Mouse (Mus musculus) CH12.LX (cell line): Measurements from ENCODE around the gene Pcca. TPM values are rescaled to one million over a fixed set of nuclear protein-coding genes. Genes with fewer than 3 reads are reported as not detected.

Experiments used
- DNase-seq: peaks from one replicate; pipeline ENCODE4 v3.0.0-alpha.2; 2013; ENCODE audit errors: extremely low read depth
- H3K27ac ChIP-seq: 2 replicates; pipeline ENCODE4 v1.5.1; 2012; ENCODE audit warnings: low read depth, mild to moderate bottlenecking, control low read depth, moderate library complexity; ENCODE audit not compliant: insufficient read depth
- H3K27me3 ChIP-seq: replicated peaks from 2 replicates; pipeline ENCODE3; 2012; ENCODE audit warnings: inconsistent platforms
- H3K36me3 ChIP-seq, 2 experiments: replicated peaks in 1 of 2; 2 replicates each; pipeline versions ENCODE3 to v1.6.1; 2012; ENCODE audit warnings: inconsistent platforms in 1 of 2, low read length in 1 of 2, mild to moderate bottlenecking in 1 of 2, mixed read lengths in 1 of 2, moderate library complexity in 1 of 2; ENCODE audit not compliant: control insufficient read depth in 1 of 2, insufficient read depth in 1 of 2
- H3K4me1 ChIP-seq, 2 experiments: 2 replicates each; pipeline ENCODE4 v1.6.1; 2012; ENCODE audit warnings: inconsistent platforms in 1 of 2, moderate library complexity in 1 of 2; ENCODE audit not compliant: insufficient read depth in 2 of 2, control insufficient read depth in 1 of 2
- H3K4me2 ChIP-seq: 2 replicates; pipeline ENCODE4 v1.6.1; 2012; ENCODE audit warnings: low read depth, mild to moderate bottlenecking, control low read depth; ENCODE audit not compliant: poor library complexity, insufficient read depth, severe bottlenecking
- H3K4me3 ChIP-seq, 3 experiments: fragments of 150-350 bp in 1 of 3; sonication (generic) in 1 of 3; replicated peaks in 1 of 3; 2 replicates each; pipeline versions ENCODE3 to v1.5.1; 2011 to 2012; ENCODE audit warnings: low read depth in 2 of 3, low read length in 2 of 3, mild to moderate bottlenecking in 2 of 3, moderate library complexity in 2 of 3, control low read depth in 1 of 3, improper control_type of control experiment in 1 of 3, inconsistent platforms in 1 of 3, mixed read lengths in 1 of 3; ENCODE audit not compliant: poor library complexity in 1 of 3
- H3K79me2 ChIP-seq: replicated peaks from 2 replicates; pipeline ENCODE4 v1.6.1; 2012; ENCODE audit warnings: mild to moderate bottlenecking, moderate library complexity; ENCODE audit not compliant: control insufficient read depth, poor library complexity, insufficient read depth, severe bottlenecking; ENCODE audit errors: extremely low read depth
- H3K9ac ChIP-seq: 2 replicates; pipeline ENCODE4 v1.6.1; 2012; ENCODE audit warnings: low read depth, mild to moderate bottlenecking, control low read depth, moderate library complexity; ENCODE audit not compliant: insufficient read depth
- H3K9me3 ChIP-seq: replicated peaks from 2 replicates; pipeline ENCODE3; 2012; ENCODE audit warnings: low read length, inconsistent platforms, mixed read lengths
- CTCF ChIP-seq, 2 experiments: IDR thresholded peaks in 1 of 2; conservative IDR thresholded peaks in 1 of 2; 2 replicates each; pipeline ENCODE4 v1.5.1; 2011 to 2012; ENCODE audit warnings: low read depth in 2 of 2, low read length in 2 of 2, improper control_type of control experiment in 1 of 2, inconsistent platforms in 1 of 2, mild to moderate bottlenecking in 1 of 2, moderate library complexity in 1 of 2
- E2F4 ChIP-seq: IDR thresholded peaks from 2 replicates; pipeline ENCODE4 v1.6.1; 2011; ENCODE audit warnings: low read depth, low read length, improper control_type of control experiment; ENCODE audit not compliant: insufficient replicate concordance
- GABPA ChIP-seq: IDR thresholded peaks from 2 replicates; pipeline ENCODE4 v1.6.1; 2012; ENCODE audit warnings: low read depth, low read length, improper control_type of control experiment, inconsistent platforms; ENCODE audit not compliant: insufficient replicate concordance
- HCFC1 ChIP-seq: IDR thresholded peaks from 2 replicates; pipeline ENCODE4 v1.6.1; 2012; ENCODE audit warnings: low read depth, mild to moderate bottlenecking, inconsistent platforms, low read length, improper control_type of control experiment
- JUN ChIP-seq: IDR thresholded peaks from 2 replicates; pipeline ENCODE4 v1.6.1; 2011; ENCODE audit warnings: low read depth, mild to moderate bottlenecking, low read length, improper control_type of control experiment, moderate library complexity; ENCODE audit not compliant: insufficient read depth
- MAX ChIP-seq: IDR thresholded peaks from 2 replicates; pipeline ENCODE4 v1.6.1; 2011; ENCODE audit warnings: low read length, improper control_type of control experiment
- NRF1 ChIP-seq: IDR thresholded peaks from 2 replicates; pipeline ENCODE4 v1.6.1; 2014; ENCODE audit warnings: low read depth, mild to moderate bottlenecking, inconsistent platforms, low read length, improper control_type of control experiment, moderate library complexity
- PAX5 ChIP-seq: IDR thresholded peaks from 2 replicates; pipeline ENCODE4 v1.6.1; 2012; ENCODE audit warnings: low read length, inconsistent platforms, mixed read lengths
- RAD21 ChIP-seq: IDR thresholded peaks from 2 replicates; pipeline ENCODE4 v1.6.1; 2011; ENCODE audit warnings: low read depth, mild to moderate bottlenecking, low read length, improper control_type of control experiment, moderate library complexity
- RCOR1 ChIP-seq: conservative IDR thresholded peaks from 2 replicates; pipeline ENCODE4 v1.6.1; 2012; ENCODE audit warnings: low read depth, mild to moderate bottlenecking, inconsistent platforms, low read length, improper control_type of control experiment
- SIN3A ChIP-seq: IDR thresholded peaks from 2 replicates; pipeline ENCODE4 v1.6.1; 2012; ENCODE audit warnings: low read length, improper control_type of control experiment, inconsistent platforms
- SMC3 ChIP-seq: IDR thresholded peaks from 2 replicates; pipeline ENCODE4 v1.6.1; 2011; ENCODE audit warnings: low read depth, low read length, improper control_type of control experiment
- TBP ChIP-seq: conservative IDR thresholded peaks from 2 replicates; pipeline ENCODE4 v1.6.1; 2011; ENCODE audit warnings: low read depth, low read length, improper control_type of control experiment
- USF2 ChIP-seq: conservative IDR thresholded peaks from 2 replicates; pipeline ENCODE4 v1.6.1; 2011; ENCODE audit warnings: low read depth, low read length, improper control_type of control experiment
- ZC3H11A ChIP-seq: IDR thresholded peaks from 2 replicates; pipeline ENCODE4 v1.6.1; 2012; ENCODE audit warnings: low read depth, mild to moderate bottlenecking, inconsistent platforms, low read length, improper control_type of control experiment
- ZNF384 ChIP-seq: IDR thresholded peaks from 2 replicates; pipeline ENCODE4 v1.6.1; 2012; ENCODE audit warnings: low read depth, low read length, improper control_type of control experiment, inconsistent platforms
- dilution Hi-C: fragments of 300-500 bp; cut with MboI; formaldehyde crosslinking; loops from 2 replicates; pipeline ENCODE4 v1.14.3; 2020; ENCODE audit warnings: low sequenced_read_pairs; ENCODE audit not compliant: extremely low pct_unique_long_range_greater_than_20kb, extremely low pct_ligation_motif_present
- in situ Hi-C: fragments of 300-500 bp; cut with MboI; formaldehyde crosslinking; loops from 3 replicates; pipeline ENCODE4 v1.14.3; 2019; ENCODE audit warnings: low sequenced_read_pairs, low pct_ligation_motif_present, low pct_unique_long_range_greater_than_20kb, mixed read lengths
- polyA plus RNA-seq: library from polyadenylated mRNA; unstranded; fragments of >175 nt; gene quantifications from 2 replicates; pipeline ENCODE4 v1.2.1, GENCODE M21; 2012; ENCODE audit warnings: low read depth; ENCODE audit not compliant: insufficient read length
- total RNA-seq, 2 experiments: library from RNA; depleted of rRNA; stranded (reverse); fragments of 300-350 nt in 1 of 2; fragments of >200 nt in 1 of 2; gene quantifications; 2 replicates each; pipeline ENCODE4 v1.2.3; 2012 to 2014

The Pcca gene
- total and polyA plus RNA-seq, 3 experiments, result 11.2 to 39.0 (median 23.8) TPM

DNA sequence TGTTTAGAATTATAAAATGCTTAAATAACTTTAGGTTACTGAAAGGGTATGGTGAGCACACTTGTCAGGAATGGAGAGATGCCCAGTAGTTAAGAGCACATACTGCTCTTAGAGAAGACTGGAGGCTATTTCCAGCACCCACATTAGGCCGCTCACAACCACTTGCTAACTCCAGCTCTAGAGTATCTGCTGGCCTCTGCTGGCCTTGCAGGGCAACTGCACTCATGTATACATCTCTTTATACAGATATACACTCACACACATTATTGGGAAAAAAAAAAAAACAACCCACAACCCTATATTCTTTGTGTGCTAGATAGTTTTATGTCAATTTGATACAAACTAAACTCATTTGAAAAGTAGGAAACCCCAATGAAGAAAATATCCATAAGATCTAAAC is 217.4 kb downstream of the Pcca start (continued):
- TF ChIP-seq GABPA, result no peak
- no peak for TF ChIP-seq ZC3H11A
- peak; percentile 40 for TF ChIP-seq RAD21
- TF ChIP-seq USF2, result no peak
- peak; percentile 27; the same call in 1 of the 2 replicates for TF ChIP-seq SMC3

DNA sequence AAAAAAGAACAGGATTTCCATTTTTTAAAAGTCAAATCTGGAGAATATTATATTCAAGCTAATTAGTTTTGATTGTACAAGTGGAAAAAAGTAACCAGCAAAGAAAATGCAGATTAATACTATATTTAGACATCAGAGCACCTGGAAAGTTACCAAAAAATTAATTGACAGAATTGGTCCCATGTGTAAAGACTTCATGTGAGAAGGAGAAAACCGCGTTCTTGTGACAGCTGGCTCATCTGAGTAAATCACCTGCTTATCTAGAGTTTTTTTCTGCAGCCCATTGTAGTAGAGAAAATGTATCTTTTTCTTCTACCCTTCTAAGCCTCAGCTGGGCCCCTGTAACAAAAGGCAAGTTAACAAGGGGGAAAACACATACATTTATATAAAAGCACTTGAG is 219.2 kb downstream of the Pcca start:
- Histone ChIP-seq H3K27ac (no peak overlapping the region), H3K4me2 (no peak overlapping the region), H3K79me2 (no peaks in the 10 kb centered on the region), H3K9me3 (no peaks in the 10 kb centered on the region), H3K27me3 (no peaks in the 10 kb centered on the region)
- no peak for TF ChIP-seq MAX
- no peak for TF ChIP-seq USF2
- no peak for TF ChIP-seq TBP
- TF ChIP-seq CTCF (conservative IDR thresholded peaks at IDR 0.05 in 1 of 2, IDR thresholded peaks at IDR 0.05 in 1 of 2; ENCODE audit: low read depth in 2 of 2, low read length in 2 of 2), result no peak
- TF ChIP-seq HCFC1, result no peak
- TF ChIP-seq E2F4, result no peak
- no peak for TF ChIP-seq NRF1
- TF ChIP-seq ZC3H11A, result no peak
- no peak for TF ChIP-seq SIN3A
- TF ChIP-seq SMC3, result no peak
- TF ChIP-seq, all 38 proteins: peak for 0
- peaks cover 0 to 3% of the 10 kb centered on the region in 2 experiments; a peak in 2 of 4 replicates for H3K4me1 ChIP-seq
- DNase-seq, result no peak
- dilution Hi-C loops (no loop called here), in situ Hi-C loops (no loop called here)
- peaks cover 0 to 6% of the 10 kb centered on the region in 2 experiments for H3K36me3 ChIP-seq
- no peak overlapping the region for H3K9ac ChIP-seq
- no peak overlapping the region for H3K4me3 ChIP-seq

DNA sequence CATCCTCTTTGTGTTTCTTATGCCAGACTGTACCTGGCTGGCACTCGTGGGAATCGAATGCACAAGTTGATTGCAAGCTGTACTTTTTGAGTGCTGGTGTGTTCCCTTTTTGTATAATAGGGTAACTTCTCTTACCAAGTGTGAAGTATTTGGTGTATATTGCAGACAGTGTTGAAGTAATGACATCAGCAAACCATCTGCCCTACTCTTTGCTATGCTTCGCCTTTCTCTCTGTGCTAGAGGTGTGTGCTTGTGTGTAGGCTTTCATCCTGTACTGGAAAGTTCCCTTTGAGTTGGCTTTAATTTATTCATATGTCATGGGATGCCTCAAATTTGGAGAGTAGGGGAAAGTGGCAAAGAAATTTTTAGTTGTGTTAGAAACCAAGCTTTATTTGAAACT is 220.2 kb downstream of the Pcca start:
- H3K27ac ChIP-seq, result no peak overlapping the region
- H3K4me1 ChIP-seq, result no peaks in the 10 kb centered on the region
- H3K4me3 ChIP-seq, result no peak overlapping the region
- H3K79me2 ChIP-seq, result no peaks in the 10 kb centered on the region
- no peaks in the 10 kb centered on the region for H3K27me3 ChIP-seq
- dilution Hi-C loops (no loop called here), in situ Hi-C loops (no loop called here)
- DNase-seq, result no peak
- H3K9ac ChIP-seq, result no peak overlapping the region
- H3K36me3 ChIP-seq, result peaks cover 0 to 6% of the 10 kb centered on the region in 2 experiments
- no peak for TF ChIP-seq PAX5
- no peak for TF ChIP-seq MAX
- no peak for TF ChIP-seq RCOR1
- TF ChIP-seq JUN, result no peak
- TF ChIP-seq ZNF384, result no peak
- TF ChIP-seq TBP, result no peak
- no peak overlapping the region for H3K4me2 ChIP-seq
- no peaks in the 10 kb centered on the region for H3K9me3 ChIP-seq
